Mouse (Mus musculus) R1 (cell line): ENCODE results near the gene Wwtr1.
A peak's percentile ranks its signal among the peaks of the same experiment; 100 is the strongest.

Source experiments
- DNase-seq: peaks from one replicate; pipeline ENCODE4 v3.0.0-alpha.2; 2018; ENCODE audit warnings: low read depth, low spot score

Gene Wwtr1

GRCm38 (mm10) chr3:57516146-57516545 is 59.6 kb downstream of the Wwtr1 start:
- peak; percentile 44 for DNase-seq

GRCm38 (mm10) chr3:57515044-57515443 is 60.7 kb downstream of the Wwtr1 start:
- DNase-seq, result peak; percentile 53

GRCm38 (mm10) chr3:57511816-57512586 is 63.7 kb downstream of the Wwtr1 start:
- DNase-seq, result no peak

GRCm38 (mm10) chr3:57509945-57510675 is 65.6 kb downstream of the Wwtr1 start:
- no peak for DNase-seq

GRCm38 (mm10) chr3:57505991-57506390 is 69.7 kb downstream of the Wwtr1 start:
- DNase-seq, result no peak

- no peak for DNase-seq
Observed at GRCm38 (mm10) chr3:57504756-57505155, 71.0 kb downstream of the Wwtr1 start.

- no peak for DNase-seq
Observed at GRCm38 (mm10) chr3:57501596-57502220, 74.0 kb downstream of the Wwtr1 start.

- DNase-seq, result no peak
Observed at GRCm38 (mm10) chr3:57500846-57501245, 74.9 kb downstream of the Wwtr1 start.

GRCm38 (mm10) chr3:57497791-57498190 is 77.9 kb downstream of the Wwtr1 start:
- no peak for DNase-seq

- DNase-seq, result no peak
Observed at GRCm38 (mm10) chr3:57496428-57496827, 79.3 kb downstream of the Wwtr1 start.

GRCm38 (mm10) chr3:57487455-57488153 is 88.1 kb downstream of the Wwtr1 start:
- DNase-seq, result no peak

- no peak for DNase-seq
Observed at GRCm38 (mm10) chr3:57486068-57486467, 89.6 kb downstream of the Wwtr1 start.

GRCm38 (mm10) chr3:57481981-57482380 is 93.7 kb downstream of the Wwtr1 start:
- no peak for DNase-seq

GRCm38 (mm10) chr3:57480640-57481039 is 95.1 kb downstream of the Wwtr1 start:
- no peak for DNase-seq

GRCm38 (mm10) chr3:57474421-57474820 is 101.3 kb downstream of the Wwtr1 start:
- DNase-seq, result no peak

GRCm38 (mm10) chr3:57472407-57472806 is 103.3 kb downstream of the Wwtr1 start:
- peak; percentile 53 for DNase-seq

GRCm38 (mm10) chr3:57470981-57471601 is 104.6 kb downstream of the Wwtr1 start:
- peak; percentile 90 for DNase-seq

- DNase-seq, result peak; percentile 75
Observed at GRCm38 (mm10) chr3:57470326-57470725, 105.4 kb downstream of the Wwtr1 start.

- DNase-seq, result no peak
Observed at GRCm38 (mm10) chr3:57469325-57469724, 106.4 kb downstream of the Wwtr1 start.

- no peak for DNase-seq
Observed at GRCm38 (mm10) chr3:57466289-57466688, 109.4 kb downstream of the Wwtr1 start.

- no peak for DNase-seq
Observed at GRCm38 (mm10) chr3:57463302-57463701, 112.4 kb downstream of the Wwtr1 start.
